Mouse (Mus musculus) heart, adult 2 months (tissue): ENCODE measurements around the gene Itgb3. TPM values are rescaled to one million over a fixed set of nuclear protein-coding genes. Genes with fewer than 3 reads are reported as not detected.

Experiments used
- DNase-seq, 2 experiments: peaks; one replicate each; pipeline ENCODE4 v3.0.0; 2021
- H3K27ac ChIP-seq: fragments of 200-600 bp; 2 replicates; pipeline ENCODE4 v1.8.1; 2022
- H3K27me3 ChIP-seq: fragments of 200-500 bp; 2 replicates; pipeline ENCODE4 v1.6.1; 2012; ENCODE audit warnings: mild to moderate bottlenecking, low read length, inconsistent platforms, mixed read lengths; ENCODE audit not compliant: control insufficient read depth, insufficient read depth
- H3K36me3 ChIP-seq: fragments of 200-500 bp; 2 replicates; pipeline ENCODE4 v1.6.1; 2012; ENCODE audit warnings: low read length, inconsistent platforms; ENCODE audit not compliant: control insufficient read depth, insufficient read depth
- H3K4me1 ChIP-seq: fragments of 200-500 bp; 2 replicates; pipeline ENCODE4 v1.6.1; 2011; ENCODE audit warnings: low read length; ENCODE audit not compliant: control insufficient read depth, insufficient read depth
- H3K4me3 ChIP-seq: fragments of 200-600 bp; 2 replicates; pipeline ENCODE4 v1.8.1; 2022
- H3K79me2 ChIP-seq: fragments of 200-500 bp; replicated peaks from 2 replicates; pipeline ENCODE4 v1.6.1; 2012; ENCODE audit warnings: mild to moderate bottlenecking, inconsistent platforms, low read length, moderate library complexity, mixed read lengths; ENCODE audit not compliant: control insufficient read depth, insufficient read depth
- H3K9ac ChIP-seq: fragments of 200-500 bp; 2 replicates; pipeline ENCODE4 v1.6.1; 2012; ENCODE audit warnings: low read depth, mild to moderate bottlenecking, control low read depth, inconsistent platforms, low read length, mixed read lengths
- CTCF ChIP-seq: fragments of 200-600 bp; IDR thresholded peaks from 2 replicates; pipeline ENCODE4 v1.8.1; 2022; ENCODE audit warnings: antibody characterized with exemption, mild to moderate bottlenecking, moderate library complexity
- EP300 ChIP-seq: fragments of 200-500 bp; IDR thresholded peaks from 2 replicates; pipeline ENCODE4 v1.6.1; 2011; ENCODE audit warnings: low read depth, low read length, control low read depth; ENCODE audit not compliant: insufficient read depth
- POLR2A ChIP-seq: fragments of 200-500 bp; IDR thresholded peaks from 2 replicates; pipeline ENCODE4 v1.6.1; 2011; ENCODE audit warnings: mild to moderate bottlenecking, low read depth, low read length, control low read depth; ENCODE audit not compliant: insufficient read depth
- WGBS: fragments of 180-500 bp; shearing (Covaris S2); methylation state at CpG from one replicate; pipeline ENCODE4 v1.1.7; 2018; 5-methylcytosine and 5-hydroxymethylcytosine counted together
- intact Hi-C: fragments of 180-260 bp; cut with DNase I; formaldehyde crosslinking; loops from one replicate; pipeline ENCODE4 v1.15.1; 2025
- polyA plus RNA-seq: library from polyadenylated mRNA; depleted of rRNA; stranded (reverse); fragments of >200 nt; gene quantifications from 2 replicates; pipeline ENCODE4 v1.2.3, GENCODE M21; 2012
- total RNA-seq, 2 experiments: library from RNA; stranded (reverse); gene quantifications; 2 replicates each; pipeline ENCODE4 v1.2.3; 2021

The Itgb3 gene
- total and polyA plus RNA-seq, 3 experiments: 2.3 to 8.1 (median 2.7) TPM

GRCm38 (mm10) chr11:104609733-104610132 is 1.9 kb downstream of the Itgb3 start:
- H3K27ac ChIP-seq: no peak overlapping the region
- no peaks in the 10 kb centered on the region for H3K4me1 ChIP-seq
- intact Hi-C loops: no loop called here
- H3K79me2 ChIP-seq: no peaks in the 10 kb centered on the region
- H3K27me3 ChIP-seq: no peaks in the 10 kb centered on the region; the same call in 1 of the 2 replicates
- TF ChIP-seq POLR2A: no peak
- TF ChIP-seq CTCF: no peak
- no peak for TF ChIP-seq EP300
- H3K36me3 ChIP-seq: no peaks in the 10 kb centered on the region
- no peak for DNase-seq
- WGBS: 66% methylated on average over 4 of the region's 4 CpGs
- H3K4me3 ChIP-seq: no peak overlapping the region
- no peak overlapping the region for H3K9ac ChIP-seq

- DNase-seq: no peak
- TF ChIP-seq CTCF (no peak), EP300 (no peak), POLR2A (no peak)
- 43% methylated on average over 4 of the region's 4 CpGs for WGBS
These were observed 3.9 kb downstream of the Itgb3 start for GRCm38 (mm10) chr11:104611579-104612151.

GRCm38 (mm10) chr11:104613551-104613950 is 5.8 kb downstream of the Itgb3 start:
- intact Hi-C loops: no loop called here
- H3K4me1 ChIP-seq: no peaks in the 10 kb centered on the region
- no peak overlapping the region for H3K4me3 ChIP-seq
- WGBS: 88% methylated on average over 10 of the region's 10 CpGs
- no peak for TF ChIP-seq EP300
- no peak for TF ChIP-seq POLR2A
- TF ChIP-seq CTCF: no peak
- no peak overlapping the region for H3K9ac ChIP-seq
- H3K79me2 ChIP-seq: no peaks in the 10 kb centered on the region
- no peaks in the 10 kb centered on the region for H3K27me3 ChIP-seq
- no peak for DNase-seq
- H3K27ac ChIP-seq: no peak overlapping the region
- no peaks in the 10 kb centered on the region for H3K36me3 ChIP-seq

More at GRCm38 (mm10) chr11:104611579-104612151, 3.9 kb downstream of the Itgb3 start:
- Histone ChIP-seq H3K4me1 (no peaks in the 10 kb centered on the region), H3K4me3 (no peak overlapping the region), H3K79me2 (no peaks in the 10 kb centered on the region), H3K27ac (no peak overlapping the region), H3K9ac (no peak overlapping the region), H3K27me3 (no peaks in the 10 kb centered on the region; the same call in 1 of the 2 replicates), H3K36me3 (no peaks in the 10 kb centered on the region)
- intact Hi-C loops: no loop called here

- no peak for TF ChIP-seq EP300
- TF ChIP-seq POLR2A: no peak
- no peak for TF ChIP-seq CTCF
- intact Hi-C loops: no loop called here
- no peaks in the 10 kb centered on the region for H3K79me2 ChIP-seq
- no peak overlapping the region for H3K9ac ChIP-seq
- H3K27ac ChIP-seq: no peak overlapping the region
- H3K27me3 ChIP-seq: no peaks in the 10 kb centered on the region
- no peaks in the 10 kb centered on the region for H3K36me3 ChIP-seq
- WGBS: 77% methylated on average over 2 of the region's 2 CpGs
- H3K4me3 ChIP-seq: no peak overlapping the region
- H3K4me1 ChIP-seq: no peaks in the 10 kb centered on the region
- DNase-seq: no peak
These were observed 6.3 kb downstream of the Itgb3 start for GRCm38 (mm10) chr11:104614130-104614529.

GRCm38 (mm10) chr11:104616182-104616581 is 8.4 kb downstream of the Itgb3 start:
- H3K4me1 ChIP-seq: no peaks in the 10 kb centered on the region
- no peaks in the 10 kb centered on the region for H3K36me3 ChIP-seq
- H3K27me3 ChIP-seq: no peaks in the 10 kb centered on the region
- WGBS: 63% methylated on average over 5 of the region's 5 CpGs
- no peak for TF ChIP-seq POLR2A
- no peak for TF ChIP-seq EP300
- TF ChIP-seq CTCF: no peak
- H3K9ac ChIP-seq: no peak overlapping the region
- H3K79me2 ChIP-seq: no peaks in the 10 kb centered on the region
- intact Hi-C loops: no loop called here
- no peak for DNase-seq
- H3K27ac ChIP-seq: no peak overlapping the region
- no peak overlapping the region for H3K4me3 ChIP-seq

- Histone ChIP-seq H3K9ac (no peak overlapping the region), H3K4me1 (no peaks in the 10 kb centered on the region), H3K4me3 (no peak overlapping the region), H3K36me3 (no peaks in the 10 kb centered on the region), H3K27ac (no peak overlapping the region), H3K27me3 (no peaks in the 10 kb centered on the region), H3K79me2 (no peaks in the 10 kb centered on the region)
- DNase-seq: peak in 1 of 2 experiments; percentile 30
- TF ChIP-seq EP300: 0 out of 2 replicates have a peak, but pooled peaks have one; percentile 46
- no peak for TF ChIP-seq CTCF
- 37% methylated on average over 6 of the region's 6 CpGs for WGBS
- intact Hi-C loops: no loop called here
These were observed 10.9 kb downstream of the Itgb3 start for GRCm38 (mm10) chr11:104618638-104619076.
